Mouse (Mus musculus) embryonic facial prominence, embryonic 14.5 days (tissue): ENCODE results near the gene Fahd2a. TPM values are rescaled to one million over a fixed set of nuclear protein-coding genes. Genes with fewer than 3 reads are reported as not detected.

Source experiments
- ATAC-seq: fragments of 200-750 bp; cut with Nextera tagmentation; 2 replicates; pipeline ENCODE4 v1.8.0; 2017; ENCODE audit warnings: low read depth, moderate number of reproducible peaks, moderate TSS enrichment
- DNase-seq: peaks from one replicate; pipeline ENCODE4 v3.0.0-alpha.2; 2015; ENCODE audit warnings: low spot score
- H3K27ac ChIP-seq: fragments of 300-500 bp; sonication (generic); replicated peaks from 2 replicates; pipeline ENCODE4 v1.5.1; 2014; ENCODE audit warnings: low read depth, mild to moderate bottlenecking, low read length, moderate library complexity
- H3K27me3 ChIP-seq: fragments of 300-500 bp; sonication (generic); replicated peaks from 2 replicates; pipeline ENCODE4 v1.6.1; 2014; ENCODE audit warnings: low read length; ENCODE audit not compliant: control insufficient read depth, insufficient read depth
- H3K36me3 ChIP-seq: fragments of 300-500 bp; sonication (generic); 2 replicates; pipeline ENCODE4 v1.6.1; 2014; ENCODE audit warnings: low read length, mixed read lengths; ENCODE audit not compliant: control insufficient read depth, insufficient read depth
- H3K4me1 ChIP-seq: fragments of 300-500 bp; sonication (generic); 2 replicates; pipeline ENCODE4 v1.6.1; 2014; ENCODE audit warnings: antibody characterized with exemption, low read length; ENCODE audit not compliant: control insufficient read depth, insufficient read depth
- H3K4me2 ChIP-seq: fragments of 300-500 bp; sonication (generic); 2 replicates; pipeline ENCODE4 v1.6.1; 2014; ENCODE audit warnings: low read depth, mild to moderate bottlenecking, low read length, moderate library complexity, mixed read lengths
- H3K4me3 ChIP-seq: fragments of 300-500 bp; sonication (generic); 2 replicates; pipeline ENCODE4 v1.5.1; 2014; ENCODE audit warnings: low read depth, mild to moderate bottlenecking, low read length
- H3K9ac ChIP-seq: fragments of 300-500 bp; sonication (generic); 2 replicates; pipeline ENCODE4 v1.6.1; 2014; ENCODE audit warnings: low read depth, mild to moderate bottlenecking, low read length, moderate library complexity, mixed read lengths
- H3K9me3 ChIP-seq: fragments of 300-500 bp; sonication (generic); 2 replicates; pipeline ENCODE4 v1.6.1; 2016; ENCODE audit warnings: low read length; ENCODE audit not compliant: control insufficient read depth
- WGBS: fragments of 180-500 bp; shearing (Covaris S2); extraction: QIAGEN DNeasy Blood & Tissue Kit; methylation state at CpG from one replicate; pipeline ENCODE4 v1.1.7; 2014; 5-methylcytosine and 5-hydroxymethylcytosine counted together
- polyA plus RNA-seq: library from polyadenylated mRNA; unstranded; fragments of >200 nt; fragmentation: Nextera tagmentation; extraction: Ambion mirVana; gene quantifications from 2 replicates; pipeline ENCODE4 v1.2.1, GENCODE M21; 2014

Fahd2a gene
- polyA plus RNA-seq, result 16.6 and 19.3 TPM in 2 replicates

- DNase-seq, result peak; percentile 94
- Histone ChIP-seq H3K36me3 (no peaks in the 10 kb centered on the region), H3K27ac (no peak within 1 kb of the TSS), H3K9ac (peak within 1 kb of the TSS; percentile 76), H3K4me1 (peaks cover 9% of the 10 kb centered on the region; the same call in 1 of the 2 replicates), H3K27me3 (no peaks in the 10 kb centered on the region), H3K4me2 (peak within 1 kb of the TSS; percentile 69), H3K9me3 (no peaks in the 10 kb centered on the region), H3K4me3 (peak within 1 kb of the TSS; percentile 78)
- 5% methylated on average over 34 of the region's 37 CpGs for WGBS
- peak; percentile 94 for ATAC-seq
These were observed at the start of gene Fahd2a for GRCm38 (mm10) chr2:127444055-127444789. Fahd2a (minus strand) TSS chr2:127444565.

GRCm38 (mm10) chr2:127484476-127485170, 40.3 kb upstream of the Fahd2a start:
- Histone ChIP-seq H3K4me3 (peak overlapping the region; percentile 20), H3K9ac (no peak overlapping the region; the same call in 1 of the 2 replicates), H3K4me1 (peaks cover 26% of the 10 kb centered on the region), H3K4me2 (peak overlapping the region; percentile 53), H3K27me3 (peaks cover 51% of the 10 kb centered on the region), H3K9me3 (no peaks in the 10 kb centered on the region), H3K36me3 (no peaks in the 10 kb centered on the region), H3K27ac (no peak overlapping the region)
- ATAC-seq (peak; percentile 62), DNase-seq (peak; percentile 86)
- WGBS, result 4% methylated on average over 19 of the region's 19 CpGs

DNA sequence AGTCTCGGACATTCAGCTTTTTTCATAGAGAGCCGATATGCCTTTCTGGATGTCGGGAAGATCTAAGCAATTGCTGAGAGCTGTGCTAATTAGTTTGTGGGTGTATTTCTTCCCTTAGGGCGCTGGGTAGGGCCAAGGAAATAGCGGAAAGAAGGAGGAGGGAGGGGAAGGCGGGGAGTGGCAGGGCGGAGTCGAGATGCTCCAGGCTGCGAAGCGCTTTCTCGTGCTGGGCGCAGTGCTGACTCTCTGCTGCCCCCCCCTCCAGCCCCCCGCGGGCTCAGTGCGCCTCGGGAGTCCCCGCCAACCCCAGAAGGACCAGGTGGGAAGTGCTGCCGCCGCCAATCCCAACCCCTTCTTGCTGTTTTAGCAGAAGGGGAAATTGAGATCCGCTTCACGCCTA, 38.6 kb upstream of the Fahd2a start:
- Histone ChIP-seq H3K4me2 (peak overlapping the region; percentile 80), H3K36me3 (no peaks in the 10 kb centered on the region), H3K9ac (no peak overlapping the region; the same call in 1 of the 2 replicates), H3K27ac (no peak overlapping the region), H3K4me3 (peak overlapping the region; percentile 55), H3K27me3 (peaks cover 53% of the 10 kb centered on the region), H3K9me3 (no peaks in the 10 kb centered on the region), H3K4me1 (peaks cover 26% of the 10 kb centered on the region)
- DNase-seq (peak; percentile 54), ATAC-seq (peak; percentile 16; the same call in 1 of the 2 replicates)
- WGBS, result under 1% methylated on average over 20 of the region's 21 CpGs

DNA sequence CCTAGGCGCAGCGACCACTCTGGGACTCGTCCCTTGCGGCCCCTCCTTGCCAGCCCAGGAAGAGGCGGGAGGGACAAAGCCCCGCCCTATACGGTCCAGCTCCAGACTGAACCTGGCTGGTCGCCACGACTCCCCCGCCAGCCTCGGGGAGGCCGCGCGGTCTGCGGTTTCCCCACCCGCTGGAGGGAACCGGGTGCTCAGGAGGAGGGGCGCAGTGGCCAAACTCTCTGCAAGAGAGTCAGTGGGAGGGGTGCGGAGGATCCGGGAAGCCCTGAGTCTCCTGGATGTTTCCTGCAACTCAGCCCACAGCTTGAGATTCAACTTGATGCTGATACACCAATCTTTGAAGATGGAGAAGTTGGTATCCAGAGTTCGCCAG, 38.2 kb upstream of the Fahd2a start:
- Histone ChIP-seq H3K9ac (peak overlapping the region; percentile 67), H3K4me3 (peak overlapping the region; percentile 55), H3K27ac (no peak overlapping the region), H3K27me3 (peaks cover 53% of the 10 kb centered on the region), H3K9me3 (no peaks in the 10 kb centered on the region), H3K4me1 (peaks cover 26% of the 10 kb centered on the region), H3K36me3 (no peaks in the 10 kb centered on the region), H3K4me2 (peak overlapping the region; percentile 80)
- under 1% methylated on average over 15 of the region's 21 CpGs for WGBS
- DNase-seq (peak; percentile 92), ATAC-seq (peak; percentile 83)

DNA sequence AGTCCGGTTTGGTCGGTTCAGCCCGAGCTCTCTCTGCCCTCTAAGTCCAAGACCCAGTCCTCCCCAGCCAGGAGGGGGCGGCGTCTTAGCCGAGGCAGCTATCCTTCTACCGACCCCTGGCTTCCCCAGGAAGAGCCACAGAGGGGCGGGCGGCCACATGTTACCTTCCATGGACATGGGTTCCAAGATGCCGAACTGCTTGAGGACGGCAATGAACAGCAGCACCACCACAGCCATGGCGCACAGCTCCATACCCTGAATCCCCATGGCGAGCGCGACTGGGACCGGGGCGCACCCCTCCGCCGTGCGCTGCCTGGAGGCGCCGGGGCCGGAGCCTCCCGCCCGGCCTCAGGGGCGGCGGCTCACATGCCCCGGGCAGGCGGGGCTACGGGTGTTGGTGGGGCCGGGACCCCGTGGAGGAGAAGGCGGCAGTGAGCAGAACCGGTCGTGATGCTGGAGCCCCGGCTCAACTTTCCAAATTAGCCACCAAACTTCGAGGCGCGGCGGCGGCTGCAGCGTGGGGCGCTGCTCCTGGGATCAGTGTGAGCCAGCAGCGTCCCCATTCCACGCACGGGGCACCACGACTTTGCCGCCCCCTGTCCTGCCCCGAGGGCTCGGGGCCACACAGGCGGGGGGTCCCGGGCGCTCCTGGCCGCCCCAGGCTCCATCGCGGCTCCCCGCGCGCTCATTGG, 37.6 kb upstream of the Fahd2a start:
- Histone ChIP-seq H3K4me2 (peak overlapping the region; percentile 80), H3K27ac (peak overlapping the region; percentile 34; the same call in 1 of the 2 replicates), H3K36me3 (no peaks in the 10 kb centered on the region), H3K9me3 (no peaks in the 10 kb centered on the region), H3K4me1 (peaks cover 26% of the 10 kb centered on the region), H3K4me3 (peak overlapping the region; percentile 55), H3K27me3 (peaks cover 53% of the 10 kb centered on the region), H3K9ac (peak overlapping the region; percentile 67)
- under 1% methylated on average over 35 of the region's 59 CpGs for WGBS
- DNase-seq (no peak), ATAC-seq (peak; percentile 49)

DNA sequence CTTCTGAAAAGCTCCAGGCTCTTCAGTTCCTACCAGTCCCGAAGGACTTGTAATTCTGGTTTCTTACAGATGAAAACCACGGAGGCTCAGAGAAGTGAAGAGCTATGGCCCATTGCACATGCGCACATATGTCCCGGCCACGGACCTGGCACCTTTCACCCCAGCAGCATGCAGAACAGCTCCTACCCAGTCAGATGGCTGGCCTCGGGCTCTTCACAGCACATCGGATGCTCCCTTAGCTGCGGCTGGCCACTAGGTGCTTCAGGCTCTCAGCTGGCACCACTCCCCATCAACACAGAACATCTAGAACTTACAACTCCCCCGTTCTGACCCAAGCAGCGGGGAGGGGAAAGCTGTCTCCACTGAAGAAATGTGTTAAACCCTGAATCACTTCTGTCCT, 35.4 kb upstream of the Fahd2a start:
- ATAC-seq, result no peak
- peaks cover 49% of the 10 kb centered on the region for H3K27me3 ChIP-seq
- no peak overlapping the region for H3K9ac ChIP-seq

DNA sequence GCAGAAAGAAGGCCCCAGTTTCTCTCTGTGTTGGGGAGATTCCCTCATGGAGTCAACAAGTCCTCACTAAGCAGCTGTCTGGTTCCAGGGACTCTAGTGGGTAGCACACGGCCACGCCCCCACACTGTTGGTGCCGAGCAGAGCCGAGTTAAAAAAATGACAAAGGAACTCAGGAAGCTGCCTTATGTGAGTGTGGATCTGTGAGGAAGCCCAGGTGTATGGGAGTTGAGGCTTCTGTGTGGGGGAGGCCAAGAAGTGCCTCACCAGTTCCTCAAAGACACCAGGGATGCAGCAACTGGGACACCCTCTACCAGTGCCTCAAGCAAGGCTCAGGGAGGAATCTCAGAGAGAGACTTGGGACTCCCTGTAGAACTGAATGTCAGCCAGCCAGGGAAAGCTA, 34.8 kb upstream of the Fahd2a start:
- Histone ChIP-seq H3K27me3 (peaks cover 43% of the 10 kb centered on the region), H3K9ac (no peak overlapping the region), H3K9me3 (no peaks in the 10 kb centered on the region), H3K36me3 (no peaks in the 10 kb centered on the region), H3K4me1 (peaks cover 17% of the 10 kb centered on the region), H3K4me2 (no peak overlapping the region), H3K4me3 (no peak overlapping the region), H3K27ac (no peak overlapping the region)
- ATAC-seq (no peak), DNase-seq (no peak)
- 80% methylated on average over 4 of the region's 4 CpGs for WGBS

More for the DNA sequence above, 35.4 kb upstream of the Fahd2a start:
- Histone ChIP-seq H3K27ac (no peak overlapping the region), H3K4me2 (no peak overlapping the region), H3K4me1 (peaks cover 22% of the 10 kb centered on the region), H3K4me3 (no peak overlapping the region), H3K9me3 (no peaks in the 10 kb centered on the region), H3K36me3 (no peaks in the 10 kb centered on the region)
- WGBS, result 65% methylated on average over 10 of the region's 10 CpGs
- DNase-seq, result no peak

DNA sequence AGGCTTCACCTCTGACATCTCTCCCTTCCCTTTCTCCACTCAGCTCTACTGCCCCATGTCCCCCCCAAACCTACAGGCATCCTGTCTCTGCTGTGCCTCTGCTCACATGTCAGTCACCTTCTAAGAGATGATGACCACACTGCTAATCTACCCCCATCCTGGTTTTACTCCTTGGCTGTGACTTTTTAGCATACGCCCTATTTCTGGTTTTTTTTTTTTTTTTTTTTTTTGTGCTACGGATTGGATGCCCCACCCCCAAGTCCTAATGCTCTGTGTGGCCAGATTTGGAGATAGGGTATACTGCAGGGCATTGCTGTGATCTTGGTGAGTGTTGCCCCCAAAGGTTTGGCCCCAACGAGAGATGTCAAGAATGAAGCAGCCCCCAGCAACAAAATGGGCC, 27.9 kb upstream of the Fahd2a start:
- DNase-seq (no peak), ATAC-seq (no peak)
- H3K4me3 ChIP-seq, result no peak overlapping the region
- WGBS, result 73% methylated on average over 3 of the region's 3 CpGs
- H3K4me1 ChIP-seq, result no peaks in the 10 kb centered on the region
- no peaks in the 10 kb centered on the region; the same call in 1 of the 2 replicates for H3K27me3 ChIP-seq
- H3K4me2 ChIP-seq, result no peak overlapping the region
- H3K36me3 ChIP-seq, result no peaks in the 10 kb centered on the region
- H3K27ac ChIP-seq, result no peak overlapping the region
- no peak overlapping the region for H3K9ac ChIP-seq
- H3K9me3 ChIP-seq, result no peaks in the 10 kb centered on the region
